Mouse (Mus musculus) cerebellum, adult 9-10 months (tissue): Measurements from ENCODE around the gene Efhd1.

Experiments
- DNase-seq: peaks from one replicate; pipeline ENCODE4 v3.0.0; 2022

The Efhd1 gene

DNA sequence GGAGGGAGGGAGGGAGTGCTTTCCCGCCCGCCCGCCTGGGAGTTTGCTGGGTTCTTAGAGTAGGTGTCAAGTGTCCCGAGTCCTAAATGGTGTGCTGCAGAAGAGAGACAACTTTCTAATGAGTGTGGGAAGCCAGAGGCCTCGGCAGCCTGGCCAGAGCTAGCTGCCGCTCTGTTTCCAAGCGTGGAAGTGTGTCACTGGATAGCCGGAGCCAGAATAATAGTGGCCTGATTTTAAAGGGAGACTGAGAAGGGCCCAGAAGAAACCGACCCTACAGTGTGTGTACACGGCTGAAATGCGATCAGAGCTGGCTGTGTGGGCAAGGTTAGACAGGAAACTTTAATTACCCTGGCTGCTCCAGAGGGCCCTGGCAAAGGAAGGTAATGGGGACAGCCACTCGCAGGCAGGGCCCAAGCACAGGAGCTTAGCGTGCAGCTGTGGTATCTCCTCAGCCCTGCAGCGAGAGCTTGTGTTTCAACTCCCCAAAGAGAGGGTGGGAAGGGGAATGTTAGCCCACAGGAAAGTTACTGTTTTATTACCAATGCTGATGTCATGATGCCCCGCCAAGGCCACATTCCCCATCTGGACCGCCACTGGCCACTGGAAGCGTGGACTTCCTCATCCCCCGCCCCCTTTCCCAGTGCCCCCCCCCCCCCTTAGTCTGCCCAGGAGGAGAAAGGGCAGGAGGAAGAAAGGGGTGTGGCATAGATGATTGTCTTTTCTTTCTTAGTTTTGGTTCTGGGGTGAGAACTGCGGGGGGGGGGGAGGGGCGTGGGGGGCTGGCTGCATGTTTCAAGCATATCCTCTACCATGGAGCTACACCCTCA lies 6.7 kb downstream of the Efhd1 start:
- no peak for DNase-seq

DNA sequence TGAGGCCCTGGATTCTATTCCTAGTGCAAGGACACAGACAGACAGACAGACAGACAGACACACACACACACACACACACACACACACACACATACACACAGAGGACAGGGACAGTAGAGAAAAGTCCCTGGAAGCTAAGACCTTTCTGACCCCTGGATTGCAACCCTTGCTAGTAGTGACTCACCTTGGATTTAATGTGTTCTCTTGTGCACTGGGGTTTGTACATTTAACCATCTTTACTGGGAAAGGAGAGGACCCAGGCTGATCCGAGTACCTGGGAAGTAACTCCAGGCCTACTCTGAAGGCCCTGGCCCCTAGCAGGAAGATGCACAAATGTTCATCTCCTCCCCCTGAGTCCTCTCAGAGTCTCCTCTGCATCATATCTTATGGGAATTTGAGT lies 7.4 kb downstream of the Efhd1 start:
- DNase-seq, result no peak

DNA sequence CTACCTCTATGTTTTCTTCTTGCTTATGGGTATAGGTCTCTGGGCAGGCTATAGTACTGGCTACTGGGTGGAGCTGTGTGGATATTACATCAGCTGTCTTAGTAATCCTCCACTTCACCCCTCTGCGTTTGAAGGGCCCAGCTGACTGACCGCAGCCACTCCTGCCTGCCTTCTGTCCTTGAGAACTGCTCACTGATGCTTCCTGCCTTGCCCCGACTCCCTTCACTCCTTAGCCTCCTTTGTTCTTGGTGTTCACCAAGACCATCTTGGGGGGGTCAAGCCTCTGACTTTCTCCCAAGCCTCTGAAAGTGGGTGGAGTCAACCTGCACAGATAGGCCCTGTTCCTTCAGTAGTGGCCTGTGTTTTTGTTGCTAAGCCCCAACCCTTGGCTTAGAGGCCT lies 8.3 kb downstream of the Efhd1 start:
- no peak for DNase-seq

DNA sequence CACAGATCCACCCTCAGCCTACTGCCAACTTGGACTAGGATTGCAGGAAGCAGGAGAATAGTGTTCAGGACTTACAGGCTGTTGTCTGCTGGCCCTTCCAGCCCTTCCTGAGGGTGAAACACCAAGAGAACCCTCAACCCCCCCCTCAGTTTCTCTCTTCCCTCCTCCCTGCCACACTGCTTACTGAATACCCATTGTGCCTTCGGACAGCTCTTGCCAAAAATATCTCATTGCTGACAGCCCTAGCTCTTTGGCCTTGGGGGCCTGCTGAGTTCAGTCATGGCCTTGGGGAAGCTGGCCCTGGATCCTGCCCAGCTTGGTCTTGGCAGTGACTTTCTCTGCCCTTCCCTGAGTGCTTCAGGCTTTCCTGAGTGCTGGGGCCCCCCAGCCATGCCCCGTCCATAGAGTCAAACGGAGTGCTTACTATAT lies 9.4 kb downstream of the Efhd1 start:
- peak; percentile 58 for DNase-seq

DNA sequence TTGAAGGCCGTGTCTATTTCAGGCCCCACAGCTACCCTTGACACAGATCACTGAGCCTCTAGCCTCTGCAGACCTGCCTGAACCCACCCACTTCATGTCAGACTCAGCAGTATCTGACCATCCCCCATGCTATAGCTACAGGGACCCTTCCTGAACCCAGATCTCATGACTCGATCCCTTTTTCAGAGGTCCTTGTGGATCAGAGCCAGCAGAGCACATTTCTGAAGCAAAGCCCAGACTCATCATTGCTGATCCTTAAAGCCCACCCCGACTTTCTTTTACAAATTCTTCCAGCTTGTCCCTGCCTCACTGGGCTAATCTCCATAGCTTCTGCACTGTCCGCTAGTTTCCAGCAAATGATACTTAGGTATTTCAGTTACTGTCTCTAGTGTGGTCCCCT lies 10.0 kb downstream of the Efhd1 start:
- no peak for DNase-seq

DNA sequence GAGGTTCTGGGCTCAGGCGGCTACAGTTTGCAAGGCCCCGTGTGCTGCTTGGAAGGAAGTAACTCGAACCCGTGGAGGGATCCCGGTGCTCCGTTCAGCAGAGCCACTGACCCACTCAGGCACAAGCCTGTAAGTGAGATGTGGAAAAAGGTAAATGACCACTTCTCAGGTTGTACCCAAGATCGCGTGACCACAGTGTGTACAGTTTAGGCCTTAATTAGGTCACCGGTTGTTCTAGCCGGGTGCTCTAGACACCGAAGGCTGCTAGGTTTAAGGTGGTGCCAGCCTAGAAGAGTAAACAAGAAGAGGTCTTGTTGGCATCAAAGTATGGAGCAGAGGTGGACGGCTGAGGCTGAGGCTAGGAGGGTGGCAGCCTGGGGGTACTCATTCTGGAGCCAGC lies 11.0 kb downstream of the Efhd1 start:
- DNase-seq, result no peak

DNA sequence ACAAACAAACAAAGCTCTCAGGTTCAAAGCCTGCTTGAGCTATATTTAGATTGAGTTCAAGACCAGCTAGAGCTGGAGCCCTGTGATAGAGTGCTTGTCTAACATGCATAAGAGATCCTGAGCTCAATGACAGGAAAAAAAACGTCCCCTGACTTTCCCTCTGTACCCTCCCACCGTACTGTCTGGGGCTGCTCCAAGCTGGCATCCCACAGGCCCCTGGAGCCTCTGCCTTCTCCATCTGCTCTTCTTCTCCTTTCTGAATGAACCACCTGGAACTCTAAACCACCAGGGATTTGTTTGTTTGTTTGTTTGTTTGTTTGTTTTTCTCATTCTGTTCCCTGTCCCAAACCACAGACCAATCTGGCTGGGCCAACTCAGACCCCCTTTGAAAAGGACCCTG lies 11.9 kb downstream of the Efhd1 start:
- DNase-seq, result no peak

DNA sequence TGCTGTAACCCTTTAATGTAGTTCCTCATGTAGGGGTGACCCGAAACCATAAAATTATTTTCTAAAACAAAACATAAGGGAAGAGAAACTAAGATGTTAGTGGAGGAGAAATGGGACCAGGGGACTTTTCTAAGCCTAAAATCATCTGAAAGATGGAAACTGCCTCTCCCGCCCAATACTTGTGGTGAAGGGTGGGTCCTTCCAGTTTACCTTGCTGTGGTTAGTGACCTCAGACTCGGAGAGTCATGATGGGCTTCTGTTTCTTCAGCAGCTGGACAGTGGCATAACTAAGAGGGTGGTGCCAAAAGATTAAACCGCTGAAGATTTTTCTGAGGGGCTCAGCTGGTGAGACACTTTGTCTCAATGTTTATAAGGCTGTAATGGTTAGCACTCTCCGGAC lies 16.1 kb downstream of the Efhd1 start:
- no peak for DNase-seq

DNA sequence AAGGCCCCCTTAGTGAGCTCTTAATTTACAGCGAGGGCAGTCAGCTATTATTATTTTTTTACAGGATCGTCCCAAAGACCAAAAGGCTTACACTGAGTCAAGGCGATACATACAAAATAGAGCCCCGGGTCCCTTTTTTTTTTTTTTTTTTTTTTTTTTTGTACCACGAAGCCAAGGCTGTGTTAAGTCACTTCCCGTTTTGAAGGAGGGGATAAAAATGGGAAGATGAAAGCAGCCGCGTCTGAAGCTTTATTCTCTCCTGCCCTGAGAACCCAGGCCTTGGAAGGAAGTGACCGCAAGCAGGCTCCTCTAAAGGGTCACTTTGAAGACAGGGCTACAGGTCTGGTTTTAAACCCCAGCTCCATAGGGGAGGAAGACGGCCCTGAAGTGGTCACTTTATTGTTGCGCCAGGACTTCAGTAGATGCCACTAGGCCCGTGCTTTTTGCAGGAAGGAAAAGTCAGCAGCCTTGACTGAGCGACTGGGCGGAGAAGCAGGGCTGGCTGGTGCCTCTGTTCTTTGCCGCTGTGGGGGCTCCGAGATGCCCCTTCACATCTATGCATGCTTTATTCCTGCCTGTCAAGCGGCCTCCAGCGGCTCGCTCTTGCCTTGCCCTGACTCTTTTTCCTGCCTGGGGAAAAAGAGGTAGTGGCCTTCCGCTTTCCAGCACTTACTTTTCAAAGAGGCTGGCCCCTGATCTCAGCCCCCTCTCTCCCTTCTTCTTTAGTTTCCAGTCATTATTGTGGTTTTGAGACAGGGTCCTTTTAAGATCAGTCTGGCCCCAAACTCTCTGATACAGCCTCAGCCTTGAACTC lies 17.6 kb downstream of the Efhd1 start:
- DNase-seq, result no peak

DNA sequence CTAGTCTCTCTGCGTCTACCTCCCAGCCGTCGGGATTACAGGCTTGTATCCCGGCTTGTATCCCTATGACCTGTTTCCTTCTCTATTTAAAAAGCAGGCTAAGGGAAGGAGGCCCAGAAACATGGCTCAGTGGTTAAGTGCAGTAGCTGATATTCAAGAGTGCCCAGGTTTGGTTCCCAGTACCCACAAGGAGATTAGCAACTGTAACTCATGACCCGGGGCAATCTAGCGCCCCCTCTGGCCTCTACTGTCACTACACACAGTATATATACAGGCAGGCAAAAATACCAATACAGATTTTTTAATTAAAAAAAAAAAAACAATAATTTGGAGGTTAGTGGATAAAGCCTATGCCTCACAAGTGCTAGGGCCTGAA lies 18.2 kb downstream of the Efhd1 start:
- no peak for DNase-seq

DNA sequence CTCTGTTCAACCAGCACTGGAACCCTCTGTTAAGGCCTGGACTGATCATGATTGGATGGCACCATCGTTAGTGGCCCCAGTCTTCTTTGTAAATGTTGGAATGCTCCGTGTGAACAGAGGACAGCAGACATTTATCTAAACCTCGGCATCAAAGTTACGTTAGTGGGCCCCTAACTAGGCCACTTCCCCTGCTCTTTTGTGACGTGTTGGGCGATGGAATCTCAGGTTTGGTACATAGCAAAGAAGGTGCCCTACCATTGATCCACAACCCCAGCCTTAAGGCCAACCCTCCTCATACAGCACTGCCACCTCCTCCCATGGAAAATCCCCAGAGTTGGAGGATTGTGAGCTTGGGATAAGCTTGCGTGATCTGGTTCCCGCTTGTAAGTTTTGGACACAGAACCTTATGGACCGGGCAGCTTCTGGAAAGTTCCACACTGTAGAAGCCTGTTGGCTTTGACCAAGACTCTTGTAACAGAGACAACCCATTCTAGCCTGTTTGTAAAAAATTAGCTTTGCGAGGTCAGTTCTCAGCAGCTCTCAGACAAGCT lies 19.3 kb downstream of the Efhd1 start:
- no peak for DNase-seq

DNA sequence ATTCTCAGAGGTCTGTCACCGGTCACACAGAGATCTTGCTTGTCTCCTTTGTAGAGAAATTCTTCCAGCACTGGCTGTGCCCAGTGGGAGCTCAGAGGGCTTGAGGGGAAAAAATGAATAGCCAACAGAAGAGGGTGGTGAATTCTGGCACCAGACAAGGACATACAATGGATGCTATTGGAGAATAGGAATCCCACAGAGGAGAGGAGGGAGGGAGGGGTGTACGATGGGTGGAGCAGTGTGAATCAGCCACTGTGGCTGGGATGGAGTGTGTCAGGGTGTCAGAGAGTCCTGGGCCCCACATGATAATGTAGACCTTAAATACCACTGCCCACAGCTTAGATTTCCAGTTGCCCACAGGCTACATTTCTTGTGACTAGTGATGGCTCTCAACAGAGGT lies 22.9 kb downstream of the Efhd1 start:
- no peak for DNase-seq

DNA sequence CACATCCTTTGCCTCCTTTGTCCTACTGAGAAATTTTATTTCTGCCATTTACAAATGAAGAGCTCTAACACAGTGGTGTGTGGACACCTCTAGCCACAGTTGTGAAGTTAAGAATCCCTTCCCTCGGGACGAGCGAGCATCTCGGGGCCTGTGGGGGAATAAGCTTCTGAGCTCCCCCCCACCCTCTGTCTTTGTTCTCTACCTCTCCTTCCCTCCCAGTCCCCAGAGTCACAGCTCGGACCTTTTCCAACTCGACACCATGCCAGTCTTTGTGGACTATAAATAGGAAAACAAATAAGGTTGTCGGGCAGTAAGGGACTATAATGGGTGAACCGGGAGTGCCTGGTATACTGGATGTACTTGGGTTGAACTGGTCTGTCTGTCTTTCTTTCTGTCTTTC lies 27.3 kb downstream of the Efhd1 start:
- DNase-seq, result no peak

DNA sequence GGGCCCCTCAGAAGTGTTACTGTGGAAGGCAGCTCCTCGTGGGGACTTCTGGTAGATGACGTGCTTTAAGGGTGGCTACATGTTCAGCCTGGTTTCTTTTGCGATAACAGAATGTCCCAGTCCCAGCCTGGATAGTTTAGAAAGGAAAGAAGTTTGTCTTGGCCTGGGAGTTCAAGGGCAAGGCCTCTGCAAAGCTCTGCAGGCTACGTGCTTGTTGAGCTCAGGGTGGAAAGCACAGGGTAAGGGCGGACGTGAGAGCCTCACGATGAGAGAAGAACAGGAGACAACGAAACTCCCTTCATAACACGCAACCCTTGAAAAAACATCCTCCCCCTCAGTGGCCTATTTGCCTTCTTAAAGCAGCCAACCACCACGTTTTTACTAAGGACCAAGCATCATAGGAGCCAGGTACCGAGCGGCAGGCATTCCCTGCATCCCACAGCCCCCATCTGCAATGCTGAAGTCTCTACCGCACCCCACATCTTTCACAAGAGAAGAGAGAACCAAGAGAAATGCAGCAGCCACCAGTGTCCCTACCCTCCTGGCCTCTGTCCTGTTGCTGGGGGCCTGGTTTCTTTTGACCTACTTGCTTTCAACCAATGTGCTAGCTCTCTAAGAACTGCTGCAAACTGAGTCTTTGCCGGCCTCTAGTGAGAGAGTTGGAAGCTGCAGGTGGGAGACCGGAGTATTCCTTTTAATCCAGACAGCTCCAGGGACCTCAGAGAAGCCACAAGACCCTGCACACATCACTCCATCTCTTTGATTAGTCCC lies 28.4 kb downstream of the Efhd1 start:
- peak; percentile 44 for DNase-seq

DNA sequence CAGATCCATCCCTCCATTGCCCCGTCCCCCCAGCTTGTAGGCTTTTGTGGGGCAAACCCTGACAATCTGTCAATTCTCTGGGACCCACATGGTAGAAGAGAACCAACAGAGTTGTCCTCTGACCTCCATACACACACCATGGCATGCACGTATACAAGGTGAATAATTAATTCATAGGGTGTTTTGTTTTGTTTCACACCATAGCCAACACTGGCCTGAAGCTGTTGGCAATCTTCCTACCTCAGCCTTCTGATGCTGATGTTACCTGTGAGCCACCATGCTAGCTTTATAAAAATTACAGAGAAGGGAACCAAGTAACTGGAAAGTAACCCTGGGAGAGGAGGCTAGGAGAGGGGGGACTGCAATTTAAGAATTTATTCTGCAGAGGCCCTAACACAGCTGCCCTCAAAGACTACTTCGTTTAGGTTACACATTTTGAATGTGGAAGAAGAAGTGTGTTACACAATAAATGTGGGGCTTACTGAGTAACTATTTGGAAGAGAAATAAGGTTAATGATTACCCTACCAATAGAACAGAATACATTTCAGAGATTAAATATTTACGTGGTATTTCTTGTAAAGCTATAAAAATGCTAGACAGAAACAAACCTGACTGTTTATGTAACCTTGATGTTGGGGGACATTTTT lies 30.0 kb downstream of the Efhd1 start:
- no peak for DNase-seq

DNA sequence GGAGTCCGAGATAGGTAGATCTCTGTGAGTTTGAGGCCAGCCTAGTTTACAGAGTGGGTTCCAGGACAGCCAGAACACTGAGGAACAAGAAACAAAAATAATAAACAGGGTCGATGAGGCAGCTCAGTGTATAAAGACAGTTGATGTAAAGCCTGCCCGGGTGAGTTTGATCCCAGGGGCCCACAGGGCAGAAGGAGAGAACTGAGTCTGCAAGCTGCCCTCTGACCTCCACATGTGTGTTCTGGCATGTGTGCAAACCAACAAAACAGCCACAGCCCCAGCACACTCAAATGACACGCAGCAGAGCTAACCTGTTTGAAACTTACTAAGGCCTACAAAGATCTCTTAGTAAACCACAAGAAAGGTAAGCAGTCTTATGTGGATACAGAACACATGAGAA lies 30.8 kb downstream of the Efhd1 start:
- no peak for DNase-seq

DNA sequence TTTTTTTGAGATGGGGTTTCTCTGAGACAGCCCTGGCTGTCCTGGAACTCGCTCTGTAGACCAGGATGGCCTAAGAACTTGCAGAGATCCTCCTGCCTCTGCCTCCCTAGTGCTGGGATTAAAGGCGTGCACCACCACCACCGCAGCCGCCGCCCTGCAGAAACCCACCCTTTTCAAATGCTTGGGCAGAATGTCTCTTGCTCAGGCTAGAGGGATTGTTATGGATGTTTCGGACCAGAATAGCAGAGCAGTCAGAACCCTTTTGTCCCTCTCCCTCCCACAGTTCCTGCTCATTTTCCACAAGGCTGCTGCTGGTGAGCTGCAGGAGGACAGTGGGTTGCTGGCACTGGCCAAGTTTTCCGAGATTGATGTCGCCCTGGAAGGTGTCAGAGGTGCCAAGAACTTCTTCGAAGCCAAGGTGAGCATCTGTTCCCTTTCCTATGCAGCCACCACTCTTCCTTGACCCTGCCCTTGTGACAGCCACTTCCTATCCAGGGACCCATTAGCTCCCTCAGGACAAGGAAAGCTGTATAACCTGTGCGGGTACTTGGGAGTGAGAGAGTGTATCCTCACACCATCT lies 33.3 kb downstream of the Efhd1 start:
- no peak for DNase-seq

DNA sequence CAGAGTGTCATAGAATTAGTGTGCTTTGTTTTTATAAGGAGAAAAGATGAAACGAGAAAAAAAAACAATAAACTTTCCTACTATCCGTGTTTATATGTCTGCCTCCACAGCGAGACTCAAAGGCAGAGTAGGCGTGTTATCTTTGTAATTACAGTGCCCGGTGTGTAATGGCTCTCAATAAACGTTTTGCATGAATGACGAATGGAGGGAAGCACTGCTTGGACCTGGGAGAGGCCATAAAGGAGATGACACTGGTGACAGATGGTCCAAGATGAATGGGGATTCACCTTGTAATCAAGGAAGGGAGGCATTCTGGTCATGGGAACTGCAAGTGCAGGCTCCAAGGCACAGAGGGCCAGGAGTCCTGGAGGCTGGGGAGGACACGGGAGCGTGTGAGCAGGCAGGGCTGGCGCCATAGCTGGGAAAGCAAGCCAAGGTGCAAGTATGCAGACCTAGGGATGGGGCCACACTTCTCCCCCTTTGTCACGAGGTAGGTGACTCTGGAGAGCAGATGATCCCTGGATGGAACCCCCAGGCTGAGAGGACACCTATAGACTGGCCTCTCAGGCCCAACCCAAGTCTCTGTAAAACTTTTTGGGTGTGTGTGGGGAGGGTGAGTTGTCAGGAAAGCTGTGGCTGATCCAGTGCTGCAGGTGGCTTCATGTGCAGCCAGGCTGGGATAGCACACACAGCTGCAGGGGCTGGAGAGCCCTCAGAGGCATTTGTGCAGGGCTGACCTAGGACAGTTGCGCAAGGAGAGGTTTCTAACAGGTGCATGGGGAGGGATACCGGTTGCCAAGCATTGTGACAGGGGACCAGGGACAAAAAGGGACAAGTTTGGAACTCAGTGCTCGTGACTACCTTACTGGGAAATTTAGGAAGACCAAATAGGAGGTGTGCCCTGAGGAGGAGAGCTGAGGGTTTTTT lies 36.5 kb downstream of the Efhd1 start:
- no peak for DNase-seq

DNA sequence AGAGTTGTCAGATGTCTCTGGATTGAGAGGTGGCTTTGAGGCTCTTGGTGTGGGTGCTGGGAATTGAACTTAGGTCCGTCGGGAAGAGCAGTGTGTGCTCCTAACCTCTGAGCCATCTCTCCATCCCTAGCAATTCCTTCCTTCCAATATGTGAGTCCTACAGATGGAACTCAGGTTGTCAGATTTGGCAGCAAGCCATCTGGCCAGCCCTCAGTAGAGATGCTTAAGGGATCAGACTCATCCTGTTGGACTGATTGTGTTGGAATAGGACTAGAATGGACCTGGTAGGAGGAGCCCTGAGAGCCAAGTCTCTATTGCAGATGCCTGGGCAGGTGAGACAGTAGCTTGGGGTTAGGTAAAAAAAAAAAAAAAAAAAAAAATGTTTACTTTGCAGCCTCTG lies 37.8 kb downstream of the Efhd1 start:
- peak; percentile 19 for DNase-seq

DNA sequence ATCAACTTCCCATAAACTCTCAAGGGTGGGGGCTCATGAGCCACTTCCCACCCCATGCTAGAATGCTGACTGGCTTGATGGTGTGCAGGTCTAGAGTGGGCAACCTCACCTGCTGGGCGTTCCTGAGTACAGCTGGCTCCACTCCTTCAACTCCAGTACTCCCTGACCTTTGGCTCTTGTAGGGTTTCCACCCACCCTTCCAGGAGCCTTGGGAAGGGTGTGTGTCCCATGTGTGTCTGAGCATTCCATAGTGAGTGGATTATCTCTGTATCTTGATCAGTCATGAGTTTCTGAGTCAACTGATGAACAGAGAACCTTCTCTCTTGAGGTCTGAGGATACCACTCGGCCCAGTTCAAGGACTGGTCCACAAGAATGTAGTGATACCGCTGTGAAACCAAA lies 44.8 kb downstream of the Efhd1 start:
- DNase-seq, result no peak

DNA sequence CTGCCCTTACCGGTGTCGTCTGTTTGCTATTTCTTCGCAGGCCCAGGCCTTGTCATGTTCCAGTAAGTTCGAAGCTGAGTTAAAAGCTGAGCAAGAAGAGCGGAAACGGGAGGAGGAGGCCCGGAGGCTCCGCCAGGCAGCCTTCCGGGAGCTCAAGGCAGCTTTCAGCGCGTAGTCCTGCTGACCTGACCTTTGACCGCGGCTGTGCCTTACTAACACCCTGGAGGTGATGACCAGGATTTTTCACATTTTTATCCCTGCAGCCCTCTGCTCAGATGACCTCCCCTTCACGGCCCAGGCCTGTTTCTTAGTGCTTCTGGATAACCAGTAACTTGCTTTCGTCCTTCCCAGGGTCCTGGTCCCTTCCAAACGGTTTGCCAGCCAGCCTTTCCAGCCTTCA lies 45.5 kb downstream of the Efhd1 start:
- no peak for DNase-seq
